Mouse (Mus musculus) Patski (cell line): Measurements from ENCODE around the gene Malrd1. TPM values are rescaled to one million over a fixed set of nuclear protein-coding genes. Genes with fewer than 3 reads are reported as not detected.

Experiments
- ATAC-seq: fragments of 100-300 bp; one replicate; pipeline ENCODE4 v1.8.0; 2021
- CTCF ChIA-PET: fragments of 350-600 bp; sonication (Branson Sonifier 250); formaldehyde crosslinking; loops from one replicate; lab custom pipeline; 2022; ENCODE audit warnings: inconsistent platforms; lab: Charles Lee
- POLR2A ChIA-PET: fragments of 350-600 bp; sonication (Branson Sonifier 250); formaldehyde crosslinking; loops from one replicate; lab custom pipeline; 2022; ENCODE audit warnings: antibody characterized with exemption, inconsistent platforms; lab: Charles Lee
- DNase-seq: peaks from one replicate; pipeline ENCODE4 v3.0.0-alpha.2; 2011; ENCODE audit warnings: low read depth, low spot score
- H3K27me3 ChIP-seq: fragments of 371-371 bp; one replicate; pipeline ENCODE4 v1.5.1; 2021
- CTCF ChIP-seq: fragments of 100-300 bp; IDR thresholded peaks from one replicate; pipeline ENCODE4 v1.5.1; 2021
- in situ Hi-C: fragments of 300-500 bp; cut with MboI; formaldehyde crosslinking; loops from 3 replicates; pipeline ENCODE4 v1.11.1; 2018; ENCODE audit warnings: low pct_unique_long_range_greater_than_20kb, mixed read lengths
- polyA plus RNA-seq: library from polyadenylated mRNA; unstranded; gene quantifications from one replicate; pipeline ENCODE4 v1.2.3, GENCODE M21; 2021

Gene Malrd1
- polyA plus RNA-seq, 1 experiment from 2014 or later = 43.6 TPM

GRCm38 (mm10) chr2:16182140-16182539 is 655.9 kb downstream of the Malrd1 start:
- no peak for TF ChIP-seq CTCF
- in situ Hi-C loops = no loop called here
- no peak for DNase-seq
- ChIA-PET CTCF (no interaction called here), POLR2A (no interaction called here)
- no peak for ATAC-seq
- no peaks in the 10 kb centered on the region for H3K27me3 ChIP-seq

- no peak for DNase-seq
- TF ChIP-seq CTCF = no peak
- in situ Hi-C loops = no loop called here
- no peaks in the 10 kb centered on the region for H3K27me3 ChIP-seq
- POLR2A ChIA-PET = no interaction called here
- ATAC-seq = no peak
- CTCF ChIA-PET = no interaction called here
Observed at GRCm38 (mm10) chr2:16183158-16183557, 656.9 kb downstream of the Malrd1 start.

GRCm38 (mm10) chr2:16210016-16210415 is 683.7 kb downstream of the Malrd1 start:
- no peak for TF ChIP-seq CTCF
- ChIA-PET POLR2A (no interaction called here), CTCF (interaction anchor here (1.2 to 1.4 kb wide), 2 partner anchors 9 to 20 kb away, joined by 3 read pairs; no protein-coding TSS in a partner anchor)
- ATAC-seq (no peak), DNase-seq (no peak)
- H3K27me3 ChIP-seq = no peaks in the 10 kb centered on the region
- in situ Hi-C loops = no loop called here

- ATAC-seq (no peak), DNase-seq (no peak)
- in situ Hi-C loops = no loop called here
- ChIA-PET CTCF (no interaction called here), POLR2A (no interaction called here)
- no peak for TF ChIP-seq CTCF
- no peaks in the 10 kb centered on the region for H3K27me3 ChIP-seq
Observed at GRCm38 (mm10) chr2:16212752-16213151, 686.5 kb downstream of the Malrd1 start.

GRCm38 (mm10) chr2:16214111-16214510 is 687.8 kb downstream of the Malrd1 start:
- in situ Hi-C loops = no loop called here

GRCm38 (mm10) chr2:16228187-16228832 is 702.0 kb downstream of the Malrd1 start:
- in situ Hi-C loops = no loop called here
- H3K27me3 ChIP-seq = no peaks in the 10 kb centered on the region
- ATAC-seq (no peak), DNase-seq (no peak)
- POLR2A ChIA-PET = no interaction called here
- CTCF ChIA-PET = interaction anchor here (1.0 kb wide), 1 partner anchor 18 kb away, joined by 3 read pairs; no protein-coding TSS in a partner anchor
- TF ChIP-seq CTCF = no peak

More at GRCm38 (mm10) chr2:16214111-16214510, 687.8 kb downstream of the Malrd1 start:
- TF ChIP-seq CTCF = no peak
- ChIA-PET CTCF (no interaction called here), POLR2A (interaction anchor here (0.7 kb wide), 1 partner anchor 169 kb away, joined by 3 read pairs; no protein-coding TSS in a partner anchor)
- DNase-seq (no peak), ATAC-seq (no peak)
- no peaks in the 10 kb centered on the region for H3K27me3 ChIP-seq

GRCm38 (mm10) chr2:16240861-16241260 is 714.6 kb downstream of the Malrd1 start:
- ChIA-PET CTCF (interaction anchor here (1.0 kb wide), 1 partner anchor 88 kb away, joined by 3 read pairs; no protein-coding TSS in a partner anchor), POLR2A (no interaction called here)
- no peaks in the 10 kb centered on the region for H3K27me3 ChIP-seq
- in situ Hi-C loops = no loop called here
- ATAC-seq = no peak
- DNase-seq = no peak
- TF ChIP-seq CTCF = no peak

GRCm38 (mm10) chr2:16243097-16243496 is 716.8 kb downstream of the Malrd1 start:
- no peaks in the 10 kb centered on the region for H3K27me3 ChIP-seq
- ATAC-seq = no peak
- in situ Hi-C loops = no loop called here
- ChIA-PET CTCF (no interaction called here), POLR2A (no interaction called here)
- DNase-seq = no peak
- no peak for TF ChIP-seq CTCF

GRCm38 (mm10) chr2:16248861-16249260 is 722.6 kb downstream of the Malrd1 start:
- ATAC-seq = no peak
- POLR2A ChIA-PET = no interaction called here
- DNase-seq = no peak
- no peaks in the 10 kb centered on the region for H3K27me3 ChIP-seq
- in situ Hi-C loops = no loop called here
- CTCF ChIA-PET = no interaction called here
- no peak for TF ChIP-seq CTCF

- in situ Hi-C loops = no loop called here
- CTCF ChIA-PET = no interaction called here
- TF ChIP-seq CTCF = no peak
- ATAC-seq = no peak
- POLR2A ChIA-PET = no interaction called here
- DNase-seq = no peak
- no peaks in the 10 kb centered on the region for H3K27me3 ChIP-seq
Observed at GRCm38 (mm10) chr2:16252274-16252673, 726.0 kb downstream of the Malrd1 start.
